Mouse (Mus musculus) cerebellum, postnatal 36 days (tissue): Measurements from ENCODE around the gene Ptpn22.

Experiments used
- DNase-seq, 2 experiments: peaks; one replicate each; pipeline ENCODE4 v3.0.0; 2021 to 2022; ENCODE audit warnings: mixed read lengths in 2 of 2

The Ptpn22 gene

GRCm38 (mm10) chr3:103927511-103927910, 67.9 kb downstream of the Ptpn22 start:
- DNase-seq, result peak; percentile 34 to 38

GRCm38 (mm10) chr3:103944794-103945562, 85.4 kb downstream of the Ptpn22 start:
- DNase-seq, result no peak

DNA sequence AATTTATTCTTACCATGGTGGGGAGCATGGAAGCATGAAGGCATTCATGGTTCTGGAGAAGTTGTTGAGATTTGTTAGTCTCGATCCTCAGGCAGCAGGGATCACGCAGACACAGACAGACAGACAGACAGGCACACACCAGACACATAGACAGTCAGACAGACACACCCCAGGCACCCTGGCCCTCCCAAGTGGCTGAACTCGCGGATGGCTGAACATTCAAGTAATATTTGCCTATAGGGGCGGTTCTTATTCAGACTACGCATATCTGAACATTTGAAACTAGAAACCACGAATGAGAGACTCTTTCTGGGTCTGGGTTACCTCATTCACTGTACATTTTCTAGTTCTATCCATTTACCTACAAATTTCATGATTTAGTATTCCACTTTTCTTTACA, 89.1 kb downstream of the Ptpn22 start:
- DNase-seq, result no peak

DNA sequence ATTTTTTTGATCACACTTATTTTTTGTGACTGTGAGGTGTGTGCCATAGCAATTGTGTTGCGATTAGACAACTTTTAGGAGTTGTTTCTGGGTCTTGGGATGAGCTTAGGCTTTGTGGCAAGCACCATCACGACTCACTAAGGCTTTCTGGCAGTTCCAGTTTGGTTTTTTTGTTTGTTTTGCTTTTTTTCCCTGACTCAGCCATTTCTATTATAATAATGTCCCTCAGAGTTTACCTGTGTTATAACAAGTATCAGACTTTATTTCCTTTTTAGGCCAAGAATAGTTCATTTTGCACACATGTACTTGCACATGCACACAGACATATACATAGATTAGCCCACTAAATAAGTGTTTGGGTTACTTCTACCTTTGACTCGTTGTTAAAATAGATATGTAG, 101.0 kb downstream of the Ptpn22 start:
- no peak for DNase-seq
